Mouse (Mus musculus): Measurements from ENCODE around the gene Dnal4. TPM values are rescaled to one million over a fixed set of nuclear protein-coding genes. Genes with fewer than 3 reads are reported as not detected.

Dnal4 gene
- polyA plus RNA-seq, 1 experiment from 2014 or later, result 68.7 TPM

- Histone ChIP-seq H3K4me1 (replicated peaks) (peaks cover 3% of the 10 kb centered on the region; the same call in 1 of the 2 replicates), H3K9ac (no peak overlapping the region), H3K36me3 (peaks cover 56% of the 10 kb centered on the region)
Measured at GRCm38 (mm10) chr15:79725190-79725789, 52.4 kb downstream of the Dnal4 start.

GRCm38 (mm10) chr15:79723439-79723838, 54.2 kb downstream of the Dnal4 start:
- H3K36me3 ChIP-seq, result peaks cover 56% of the 10 kb centered on the region
- WGBS, result 40% methylated on average over 1 of the region's 1 CpGs
- no peak overlapping the region for H3K4me2 ChIP-seq
- H3K4me3 ChIP-seq, result no peak overlapping the region
- no peak overlapping the region for H3K27ac ChIP-seq (replicated peaks)
- H3K4me1 ChIP-seq (replicated peaks), result peaks cover 3% of the 10 kb centered on the region; the same call in 1 of the 2 replicates
- no peak overlapping the region for H3K9ac ChIP-seq
- H3K9me3 ChIP-seq, result no peaks in the 10 kb centered on the region
- no peak for ATAC-seq (ENCODE audit: low FRiP score, low read depth)
- no peaks in the 10 kb centered on the region for H3K27me3 ChIP-seq

More at GRCm38 (mm10) chr15:79725190-79725789, 52.4 kb downstream of the Dnal4 start:
- WGBS, result 93% methylated on average over 11 of the region's 11 CpGs
- Histone ChIP-seq H3K4me2 (no peak overlapping the region), H3K4me3 (no peak overlapping the region), H3K27me3 (no peaks in the 10 kb centered on the region), H3K27ac (replicated peaks) (no peak overlapping the region), H3K9me3 (no peaks in the 10 kb centered on the region)
- ATAC-seq (ENCODE audit: low FRiP score, low read depth), result no peak

- ATAC-seq (ENCODE audit: low FRiP score, low read depth), result no peak
- no peaks in the 10 kb centered on the region for H3K27me3 ChIP-seq
- 85% methylated on average over 4 of the region's 4 CpGs for WGBS
Measured at GRCm38 (mm10) chr15:79720796-79721195, 56.9 kb downstream of the Dnal4 start.

GRCm38 (mm10) chr15:79720267-79720666, 57.4 kb downstream of the Dnal4 start:
- WGBS, result 91% methylated on average over 8 of the region's 8 CpGs
- Histone ChIP-seq H3K4me3 (no peak overlapping the region), H3K4me2 (no peak overlapping the region), H3K4me1 (replicated peaks) (no peaks in the 10 kb centered on the region), H3K9me3 (no peaks in the 10 kb centered on the region), H3K9ac (no peak overlapping the region), H3K27ac (replicated peaks) (no peak overlapping the region), H3K27me3 (no peaks in the 10 kb centered on the region), H3K36me3 (peaks cover 47% of the 10 kb centered on the region)
- no peak for ATAC-seq (ENCODE audit: low FRiP score, low read depth)

More at GRCm38 (mm10) chr15:79720796-79721195, 56.9 kb downstream of the Dnal4 start:
- Histone ChIP-seq H3K4me1 (replicated peaks) (no peaks in the 10 kb centered on the region), H3K36me3 (peaks cover 48% of the 10 kb centered on the region), H3K27ac (replicated peaks) (no peak overlapping the region), H3K9me3 (no peaks in the 10 kb centered on the region), H3K4me3 (no peak overlapping the region), H3K9ac (no peak overlapping the region), H3K4me2 (no peak overlapping the region)

GRCm38 (mm10) chr15:79716710-79717109, 60.9 kb downstream of the Dnal4 start:
- no peak overlapping the region for H3K9ac ChIP-seq
- no peak for ATAC-seq (ENCODE audit: low FRiP score, low read depth)
- H3K9me3 ChIP-seq, result no peaks in the 10 kb centered on the region
- 88% methylated on average over 6 of the region's 6 CpGs for WGBS
- no peaks in the 10 kb centered on the region for H3K4me1 ChIP-seq (replicated peaks)
- H3K27ac ChIP-seq (replicated peaks), result no peak overlapping the region
- no peaks in the 10 kb centered on the region for H3K27me3 ChIP-seq
- peaks cover 64% of the 10 kb centered on the region for H3K36me3 ChIP-seq
- H3K4me3 ChIP-seq, result no peak overlapping the region
- no peak overlapping the region for H3K4me2 ChIP-seq

- H3K4me3 ChIP-seq, result no peak overlapping the region
- no peaks in the 10 kb centered on the region for H3K27me3 ChIP-seq
- no peak for ATAC-seq (ENCODE audit: low FRiP score, low read depth)
- H3K9me3 ChIP-seq, result no peaks in the 10 kb centered on the region
- H3K27ac ChIP-seq (replicated peaks), result no peak overlapping the region
- peaks cover 69% of the 10 kb centered on the region for H3K36me3 ChIP-seq
- H3K4me1 ChIP-seq (replicated peaks), result no peaks in the 10 kb centered on the region
- no peak overlapping the region for H3K9ac ChIP-seq
- no peak overlapping the region for H3K4me2 ChIP-seq
- WGBS, result 92% methylated on average over 7 of the region's 7 CpGs
Measured at GRCm38 (mm10) chr15:79715646-79716045, 62.0 kb downstream of the Dnal4 start.

Other genes with a start within 250 kb of the Dnal4 start
- 47.2 and 53.9 TPM in 2 replicates for gene Ddx17, start 231.1 kb downstream of the Dnal4 start, polyA plus RNA-seq (2015; fragmentation: Nextera tagmentation; extraction: Ambion mirVana)
- 0.49 and 1.0 TPM in 2 replicates for gene Dmc1, start 172.7 kb downstream of the Dnal4 start, polyA plus RNA-seq (2015; fragmentation: Nextera tagmentation; extraction: Ambion mirVana)
- 4.5 and 4.9 TPM in 2 replicates for gene Fam227a, start 118.9 kb downstream of the Dnal4 start, polyA plus RNA-seq (2015; fragmentation: Nextera tagmentation; extraction: Ambion mirVana)
- gene Cby1, start 118.7 kb downstream of the Dnal4 start, polyA plus RNA-seq (2015; fragmentation: Nextera tagmentation; extraction: Ambion mirVana), result 91.4 and 94.3 TPM in 2 replicates
- 224 and 236 TPM in 2 replicates for gene Tomm22, start 107.0 kb downstream of the Dnal4 start, polyA plus RNA-seq (2015; fragmentation: Nextera tagmentation; extraction: Ambion mirVana)
- 23.2 and 24.5 TPM in 2 replicates for gene Josd1, start 89.9 kb downstream of the Dnal4 start, polyA plus RNA-seq (2015; fragmentation: Nextera tagmentation; extraction: Ambion mirVana)
- gene Gtpbp1, start 87.0 kb downstream of the Dnal4 start, polyA plus RNA-seq (2015; fragmentation: Nextera tagmentation; extraction: Ambion mirVana), result 49.4 and 50.1 TPM in 2 replicates
- 6.4 and 7.2 TPM in 2 replicates for gene Sun2, start 35.3 kb downstream of the Dnal4 start, polyA plus RNA-seq (2015; fragmentation: Nextera tagmentation; extraction: Ambion mirVana)
- 49.9 and 61.3 TPM in 2 replicates for gene Nptxr, start 26.9 kb upstream of the Dnal4 start, polyA plus RNA-seq (2015; fragmentation: Nextera tagmentation; extraction: Ambion mirVana)
- gene Npcd, start 56.4 kb upstream of the Dnal4 start, polyA plus RNA-seq (2015; fragmentation: Nextera tagmentation; extraction: Ambion mirVana), result 0.44 TPM in 1 of 2 replicates, not detected in the other
- gene Cbx6, start 56.8 kb upstream of the Dnal4 start, polyA plus RNA-seq (2015; fragmentation: Nextera tagmentation; extraction: Ambion mirVana), result 60.8 and 64.5 TPM in 2 replicates
- 4.3 and 5.7 TPM in 2 replicates for gene Apobec3, start 113.8 kb upstream of the Dnal4 start, polyA plus RNA-seq (2015; fragmentation: Nextera tagmentation; extraction: Ambion mirVana)
- gene Cbx7, start 193.3 kb upstream of the Dnal4 start, polyA plus RNA-seq (2015; fragmentation: Nextera tagmentation; extraction: Ambion mirVana), result 4.5 and 4.7 TPM in 2 replicates
- 5.7 and 5.8 TPM in 2 replicates for gene Pdgfb, start 237.1 kb upstream of the Dnal4 start, polyA plus RNA-seq (2015; fragmentation: Nextera tagmentation; extraction: Ambion mirVana)